Mouse (Mus musculus): ENCODE results near the gene Mcu.

DNA sequence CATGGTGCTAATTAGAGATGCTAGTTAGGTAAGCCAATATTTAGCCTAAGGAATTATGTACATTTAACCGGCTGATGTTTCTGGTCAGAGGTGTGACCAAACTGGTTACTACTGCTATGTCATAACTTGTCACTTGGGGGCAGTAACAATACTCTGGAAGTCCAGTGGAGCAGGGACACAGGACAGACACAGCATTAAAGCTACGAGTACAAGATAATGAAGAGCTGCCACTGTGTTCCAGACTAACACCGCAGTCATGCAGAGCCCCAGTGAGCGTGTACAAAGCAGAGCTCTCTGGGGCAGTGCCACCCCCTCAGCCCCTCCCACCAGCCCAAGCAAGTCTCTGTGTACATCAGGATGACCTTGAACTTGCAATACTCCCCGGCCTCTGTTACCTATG lies 164.7 kb downstream of the Mcu start:
- TF ChIP-seq CTCF (IDR thresholded peaks at IDR 0.05; ENCODE audit: extremely low read depth, insufficient read depth, insufficient read length, insufficient replicate concordance) (peak; percentile 11; the same call in 1 of the 2 replicates), POLR2A (IDR thresholded peaks at IDR 0.05; ENCODE audit: low read depth, low read length) (no peak)

Measured in spleen, adult 2 months (tissue).